Mouse (Mus musculus): ENCODE measurements around the gene Gm28374. TPM values are rescaled to one million over a fixed set of nuclear protein-coding genes. Genes with fewer than 3 reads are reported as not detected.

The Gm28374 gene
- polyA plus RNA-seq, 1 experiment from 2014 or later, result 1.5 TPM

Small RNA genes within 50 kb of the gene (microRNA-seq; reads per million reads assigned to microRNA genes)
- 0.68 reads per million for gene Mir6988

Other genes with a start within 250 kb of the Gm28374 start
- gene Frmd8, start 207.0 kb downstream of the Gm28374 start, polyA plus RNA-seq (2014; fragmentation: Nextera tagmentation; extraction: Ambion mirVana), result 18.2 and 18.9 TPM in 2 replicates
- 2.1 and 2.5 TPM in 2 replicates for gene Slc25a45, start 204.4 kb downstream of the Gm28374 start, polyA plus RNA-seq (2014; fragmentation: Nextera tagmentation; extraction: Ambion mirVana)
- 2.0 and 2.1 TPM in 2 replicates for gene Tigd3, start 188.1 kb downstream of the Gm28374 start, polyA plus RNA-seq (2014; fragmentation: Nextera tagmentation; extraction: Ambion mirVana)
- 131 and 145 TPM in 2 replicates for gene Dpf2, start 169.2 kb downstream of the Gm28374 start, polyA plus RNA-seq (2014; fragmentation: Nextera tagmentation; extraction: Ambion mirVana)
- gene Cdc42ep2, start 157.4 kb downstream of the Gm28374 start, polyA plus RNA-seq (2014; fragmentation: Nextera tagmentation; extraction: Ambion mirVana), result 7.0 and 9.3 TPM in 2 replicates
- 84.4 and 87.9 TPM in 2 replicates for gene Pola2, start 118.1 kb downstream of the Gm28374 start, polyA plus RNA-seq (2014; fragmentation: Nextera tagmentation; extraction: Ambion mirVana)
- not detected in 2 replicates for gene Slc22a20, start 96.1 kb downstream of the Gm28374 start, polyA plus RNA-seq (2014; fragmentation: Nextera tagmentation; extraction: Ambion mirVana)
- gene Capn1, start 66.4 kb downstream of the Gm28374 start, polyA plus RNA-seq (2014; fragmentation: Nextera tagmentation; extraction: Ambion mirVana), result 9.4 and 10.1 TPM in 2 replicates
- gene Syvn1, start 35.7 kb downstream of the Gm28374 start, polyA plus RNA-seq (2014; fragmentation: Nextera tagmentation; extraction: Ambion mirVana), result 24.5 and 28.1 TPM in 2 replicates
- gene Mrpl49, start 24.5 kb downstream of the Gm28374 start, polyA plus RNA-seq (2014; fragmentation: Nextera tagmentation; extraction: Ambion mirVana), result 82.1 and 82.5 TPM in 2 replicates
- 1,017 and 1,054 TPM in 2 replicates for gene Fau, start 24.4 kb downstream of the Gm28374 start, polyA plus RNA-seq (2014; fragmentation: Nextera tagmentation; extraction: Ambion mirVana)
- gene Znhit2, start 21.1 kb downstream of the Gm28374 start, polyA plus RNA-seq (2014; fragmentation: Nextera tagmentation; extraction: Ambion mirVana), result 33.8 and 38.3 TPM in 2 replicates
- gene Tm7sf2, start 13.9 kb downstream of the Gm28374 start, polyA plus RNA-seq (2014; fragmentation: Nextera tagmentation; extraction: Ambion mirVana), result 30.6 and 31.4 TPM in 2 replicates
- 63.9 and 65.0 TPM in 2 replicates for gene Vps51, start 5.0 kb downstream of the Gm28374 start, polyA plus RNA-seq (2014; fragmentation: Nextera tagmentation; extraction: Ambion mirVana)
- not detected in 2 replicates for gene Tmem262, start 2.2 kb downstream of the Gm28374 start, polyA plus RNA-seq (2014; fragmentation: Nextera tagmentation; extraction: Ambion mirVana)
- 70.9 and 77.0 TPM in 2 replicates for gene Zfpl1, start 2.7 kb upstream of the Gm28374 start, polyA plus RNA-seq (2014; fragmentation: Nextera tagmentation; extraction: Ambion mirVana)
- gene Cdca5, start 2.7 kb upstream of the Gm28374 start, polyA plus RNA-seq (2014; fragmentation: Nextera tagmentation; extraction: Ambion mirVana), result 43.3 and 44.1 TPM in 2 replicates
- 0.22 and 0.59 TPM in 2 replicates for gene AC131692.1, start 12.2 kb upstream of the Gm28374 start, polyA plus RNA-seq (2014; fragmentation: Nextera tagmentation; extraction: Ambion mirVana)
- 4.1 and 4.4 TPM in 2 replicates for gene Naaladl1, start 23.5 kb upstream of the Gm28374 start, polyA plus RNA-seq (2014; fragmentation: Nextera tagmentation; extraction: Ambion mirVana)
- gene Sac3d1, start 36.4 kb upstream of the Gm28374 start, polyA plus RNA-seq (2014; fragmentation: Nextera tagmentation; extraction: Ambion mirVana), result 53.9 and 59.9 TPM in 2 replicates
- 35.4 and 36.0 TPM in 2 replicates for gene Snx15, start 46.0 kb upstream of the Gm28374 start, polyA plus RNA-seq (2014; fragmentation: Nextera tagmentation; extraction: Ambion mirVana)
- gene Batf2, start 58.7 kb upstream of the Gm28374 start, polyA plus RNA-seq (2014; fragmentation: Nextera tagmentation; extraction: Ambion mirVana), result 0.30 and 1.1 TPM in 2 replicates
- gene Arl2, start 59.3 kb upstream of the Gm28374 start, polyA plus RNA-seq (2014; fragmentation: Nextera tagmentation; extraction: Ambion mirVana), result 101 and 110 TPM in 2 replicates
- gene Majin, start 102.1 kb upstream of the Gm28374 start, polyA plus RNA-seq (2014; fragmentation: Nextera tagmentation; extraction: Ambion mirVana), result not detected in 2 replicates
- 0.53 and 1.1 TPM in 2 replicates for gene Gpha2, start 144.1 kb upstream of the Gm28374 start, polyA plus RNA-seq (2014; fragmentation: Nextera tagmentation; extraction: Ambion mirVana)
- 24.1 and 27.5 TPM in 2 replicates for gene Ppp2r5b, start 153.6 kb upstream of the Gm28374 start, polyA plus RNA-seq (2014; fragmentation: Nextera tagmentation; extraction: Ambion mirVana)
- gene Atg2a, start 159.4 kb upstream of the Gm28374 start, polyA plus RNA-seq (2014; fragmentation: Nextera tagmentation; extraction: Ambion mirVana), result 11.6 and 12.9 TPM in 2 replicates
- 46.9 and 47.7 TPM in 2 replicates for gene Ehd1, start 194.5 kb upstream of the Gm28374 start, polyA plus RNA-seq (2014; fragmentation: Nextera tagmentation; extraction: Ambion mirVana)
- gene Cdc42bpg, start 224.2 kb upstream of the Gm28374 start, polyA plus RNA-seq (2014; fragmentation: Nextera tagmentation; extraction: Ambion mirVana), result 1.5 and 1.8 TPM in 2 replicates

All from intestine, embryonic 14.5 days (tissue).